In genomic region chr4:56250611-56251010, GRCm38 (mm10) we compare ENCODE assay signal across 21 mouse cellular contexts.
DNase-seq lines count a peak whose midpoint lies in the region; ATAC-seq and TF ChIP-seq lines count a peak whose summit lies in the region.
"Had no signal": no experiment of that assay in that cellular context is flagged by ENCODE, and none has a peak within 500 bp of the region (broad histone marks: within the 10 kb centered on the region; RNA-seq: fewer than 3 reads in every experiment).

No protein-coding gene starts in this region.

- H3K27me3 ChIP-seq in forebrain, postnatal 0 days (ENCODE audit: insufficient read depth, low read length), result no peaks in the 10 kb centered on the region
- H3K27me3 ChIP-seq: embryonic facial prominence, embryonic 13.5 days; embryonic facial prominence, embryonic 15.5 days; forebrain, embryonic 12.5 days had no signal

- H3K4me2 ChIP-seq in forebrain, postnatal 0 days (ENCODE audit: low read depth), result no peak overlapping the region
- H3K4me2 ChIP-seq: embryonic facial prominence, embryonic 13.5 days; embryonic facial prominence, embryonic 15.5 days; forebrain, embryonic 12.5 days had no signal

- no peak overlapping the region for H3K27ac ChIP-seq in forebrain, postnatal 0 days (ENCODE audit: low read depth, low read length)
- H3K27ac ChIP-seq: embryonic facial prominence, embryonic 13.5 days; embryonic facial prominence, embryonic 15.5 days; forebrain, embryonic 10.5 days; forebrain, embryonic 12.5 days had no signal

- no peak overlapping the region for H3K9ac ChIP-seq in forebrain, postnatal 0 days
- H3K9ac ChIP-seq: embryonic facial prominence, embryonic 13.5 days; embryonic facial prominence, embryonic 15.5 days; forebrain, embryonic 12.5 days had no signal

- no peaks in the 10 kb centered on the region for H3K36me3 ChIP-seq in forebrain, postnatal 0 days (ENCODE audit: insufficient read depth)
- H3K36me3 ChIP-seq: embryonic facial prominence, embryonic 13.5 days; embryonic facial prominence, embryonic 15.5 days; forebrain, embryonic 10.5 days; forebrain, embryonic 12.5 days had no signal

- TF ChIP-seq CTCF in forebrain, postnatal 0 days (IDR thresholded peaks at IDR 0.05; ENCODE audit: low read depth), result no peak

- 94% methylated on average over 2 of the region's 2 CpGs for WGBS in forebrain, postnatal 0 days

- H3K4me3 ChIP-seq in forebrain, postnatal 0 days (ENCODE audit: low read depth, low read length), result no peak overlapping the region
- H3K4me3 ChIP-seq: embryonic facial prominence, embryonic 13.5 days; embryonic facial prominence, embryonic 15.5 days; forebrain, embryonic 10.5 days; forebrain, embryonic 12.5 days had no signal

- ATAC-seq in forebrain, postnatal 0 days, result no peak
- ATAC-seq in megakaryocyte progenitor cell, adult 5-6 weeks (replicated peaks; ENCODE audit: poor library complexity), result no peak
- ATAC-seq: forebrain, embryonic 14.5 days; forebrain, embryonic 16.5 days had no signal

- no peaks in the 10 kb centered on the region for H3K9me3 ChIP-seq in forebrain, postnatal 0 days (ENCODE audit: low read length)
- H3K9me3 ChIP-seq: embryonic facial prominence, embryonic 13.5 days; embryonic facial prominence, embryonic 15.5 days; forebrain, embryonic 10.5 days; forebrain, embryonic 12.5 days had no signal

- no peaks in the 10 kb centered on the region for H3K4me1 ChIP-seq in forebrain, postnatal 0 days (ENCODE audit: insufficient read depth)
- H3K4me1 ChIP-seq: embryonic facial prominence, embryonic 13.5 days; embryonic facial prominence, embryonic 15.5 days; forebrain, embryonic 10.5 days; forebrain, embryonic 12.5 days had no signal

- DNase-seq in 3T3-L1 (ENCODE audit: low read depth, low spot score) (peak; percentile 69), NIH3T3 (ENCODE audit: low read depth) (peak; percentile 53)
- DNase-seq in fibroblast of lung, adult 2 months (ENCODE audit: low read depth), result peak; percentile 28
- no peak for DNase-seq in layer of hippocampus, adult 9-10 months (ENCODE audit: low spot score)
- no peak for DNase-seq in forebrain, postnatal 0 days
- DNase-seq: adrenal gland, adult 2 months; adrenal gland, postnatal 10 days; adrenal gland, postnatal 25 days; cerebellum, adult 11 months; cerebellum, adult 18-20 months; cerebellum, adult 8-10 months; cerebellum, adult 9-11 months; cerebellum, postnatal 14 days; cerebellum, postnatal 36 days had no signal

Comparison
In these comparisons a context has a peak if more than half of its experiments do, and no peak if none do; other contexts are left out.
1. DNase-seq: peak in 3T3-L1 (single experiment), NIH3T3 (single experiment) and fibroblast of lung, adult 2 months (single experiment); none in layer of hippocampus, adult 9-10 months (single experiment) and forebrain, postnatal 0 days (single experiment).